Mouse (Mus musculus) C2C12 (cell line): ENCODE results near the gene Exo1. TPM values are rescaled to one million over a fixed set of nuclear protein-coding genes. Genes with fewer than 3 reads are reported as not detected.

ENCODE experiments used
- H3K27me3 ChIP-seq: one replicate; pipeline ENCODE4 v1.6.1; 2011; ENCODE audit not compliant: control insufficient read depth, insufficient read depth, insufficient read length
- H3K36me3 ChIP-seq: one replicate; pipeline ENCODE4 v1.6.1; 2011; ENCODE audit not compliant: control insufficient read depth, insufficient read depth
- H3K4me3 ChIP-seq: one replicate; pipeline ENCODE4 v1.5.1; 2011; ENCODE audit warnings: mild to moderate bottlenecking, control low read depth; ENCODE audit not compliant: poor library complexity, insufficient read depth, severe bottlenecking
- H3K79me2 ChIP-seq: one replicate; pipeline ENCODE4 v1.6.1; 2011; ENCODE audit not compliant: control insufficient read depth, insufficient read depth
- H3K79me3 ChIP-seq: one replicate; pipeline ENCODE4 v1.6.1; 2011; ENCODE audit warnings: low read depth, control low read depth
- H3ac ChIP-seq: one replicate; pipeline ENCODE3; 2011; ENCODE audit warnings: low read depth; ENCODE audit not compliant: control insufficient read depth, insufficient read length
- CEBPB ChIP-seq: IDR thresholded peaks from one replicate; pipeline ENCODE4 v1.6.1; 2011; ENCODE audit warnings: low read depth, mild to moderate bottlenecking, control low read depth, moderate library complexity
- CTCF ChIP-seq: IDR thresholded peaks from one replicate; pipeline ENCODE4 v1.5.1; 2011; ENCODE audit not compliant: control insufficient read depth, insufficient read depth, insufficient read length
- FOSL1 ChIP-seq: IDR thresholded peaks from one replicate; pipeline ENCODE4 v1.8.0; 2011; ENCODE audit warnings: mild to moderate bottlenecking, low read length; ENCODE audit not compliant: poor library complexity, insufficient read depth, severe bottlenecking
- MAX ChIP-seq: IDR thresholded peaks from one replicate; pipeline ENCODE4 v1.6.1; 2011; ENCODE audit warnings: mild to moderate bottlenecking, control low read depth
- MYOD1 ChIP-seq: IDR thresholded peaks from one replicate; pipeline ENCODE4 v1.6.1; 2011; ENCODE audit warnings: low read depth; ENCODE audit not compliant: control insufficient read depth, insufficient read length
- MYOG ChIP-seq: IDR thresholded peaks from one replicate; pipeline ENCODE4 v1.6.1; 2011; ENCODE audit not compliant: control insufficient read depth, insufficient read length; ENCODE audit errors: extremely low read depth
- USF1 ChIP-seq: IDR thresholded peaks from one replicate; pipeline ENCODE4 v1.6.1; 2011; ENCODE audit warnings: low read depth, mild to moderate bottlenecking, control low read depth, moderate library complexity
- long read RNA-seq, 2 experiments: library from polyadenylated mRNA; unstranded; transcript quantifications; one replicate each; pipeline ENCODE4 v2.0.0; 2019 to 2020
- polyA plus RNA-seq: library from polyadenylated mRNA; unstranded; fragments of >200 nt; fragmentation: generic; extraction: Trizol; gene quantifications from one replicate; pipeline ENCODE4 v1.2.1, GENCODE M21; 2012; ENCODE audit warnings: missing spikeins

Exo1 gene
- 19.5 TPM for polyA plus RNA-seq
- long read RNA-seq, experiment 1, full-length matches to known transcripts, result 3 of 10 reads
- long read RNA-seq, experiment 1, partial matches to known transcripts, result 2 of 10 reads
- long read RNA-seq, experiment 1, other reads (novel, unspliced or antisense), result 5 of 10 reads
- long read RNA-seq, experiment 2, full-length matches to known transcripts, result 87 of 319 reads
- long read RNA-seq, experiment 2, partial matches to known transcripts, result 27 of 319 reads
- long read RNA-seq, experiment 2, other reads (novel, unspliced or antisense), result 205 of 319 reads

DNA sequence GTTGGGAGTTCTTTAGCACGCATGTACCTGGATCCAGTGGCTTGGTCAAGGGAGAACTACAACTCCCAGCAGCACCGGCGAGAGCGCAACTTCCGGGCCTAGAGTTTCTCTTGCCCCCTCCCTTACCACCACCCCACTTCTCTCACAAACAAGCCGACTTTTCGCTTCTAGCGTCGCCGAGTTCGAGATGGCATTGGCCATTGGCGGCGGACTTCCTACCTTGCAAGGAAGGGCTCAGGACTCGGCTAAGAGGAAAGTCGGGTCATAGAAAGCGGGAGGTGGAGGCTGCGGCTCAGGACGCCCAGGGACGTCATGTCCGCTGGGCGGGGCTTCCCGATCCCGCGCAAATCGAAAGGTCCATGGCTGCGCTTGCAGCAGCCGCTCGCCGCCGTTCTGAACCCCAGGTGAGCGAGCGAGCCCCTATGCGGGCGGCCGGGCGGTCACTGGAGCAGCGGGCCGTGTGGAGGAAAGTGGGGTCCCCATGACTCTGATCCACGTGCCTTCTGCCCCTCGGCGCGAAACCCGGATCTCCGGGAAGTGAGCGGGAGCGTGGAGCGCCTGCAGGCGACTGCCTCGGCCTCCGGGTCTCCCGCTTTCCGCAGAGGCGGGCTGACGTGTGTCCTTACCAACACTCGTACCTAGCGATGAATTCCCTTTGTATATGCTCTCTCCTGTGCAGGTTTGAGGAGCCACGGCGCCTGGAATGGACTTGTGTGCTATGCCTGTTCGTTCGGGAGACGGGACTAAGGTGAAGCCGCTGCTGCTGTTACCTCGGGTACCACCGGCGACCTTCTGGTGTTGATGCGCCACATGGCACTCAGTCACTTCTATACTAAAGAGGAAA is at the start of gene Exo1:
TSS of gene Exo1 (plus strand) at position 129 of the 844 bp plus-strand sequence.
- H3K27me3 ChIP-seq, result no peaks in the 10 kb centered on the region
- peaks cover 22% of the 10 kb centered on the region for H3K79me2 ChIP-seq
- H3K4me3 ChIP-seq, result peak within 1 kb of the TSS; percentile 64
- H3K36me3 ChIP-seq, result peaks cover 34% of the 10 kb centered on the region
- H3K79me3 ChIP-seq, result peaks cover 16% of the 10 kb centered on the region
- peak within 1 kb of the TSS; percentile 86 for H3ac ChIP-seq
- TF ChIP-seq CTCF, result no peak
- no peak for TF ChIP-seq MYOG
- TF ChIP-seq USF1, result no peak
- TF ChIP-seq FOSL1, result no peak
- no peak for TF ChIP-seq CEBPB
- no peak for TF ChIP-seq MAX
- TF ChIP-seq MYOD1, result no peak

- H3K79me2 ChIP-seq, result no peaks in the 10 kb centered on the region
- H3K27me3 ChIP-seq, result no peaks in the 10 kb centered on the region
- no peak overlapping the region for H3ac ChIP-seq
- no peaks in the 10 kb centered on the region for H3K36me3 ChIP-seq
- H3K4me3 ChIP-seq, result no peak overlapping the region
- no peaks in the 10 kb centered on the region for H3K79me3 ChIP-seq
- no peak for TF ChIP-seq MYOD1
- no peak for TF ChIP-seq FOSL1
- TF ChIP-seq CEBPB, result no peak
- no peak for TF ChIP-seq CTCF
- no peak for TF ChIP-seq MAX
These were observed 24.9 kb upstream of the Exo1 start for GRCm38 (mm10) chr1:175855515-175855914.

- H3K4me3 ChIP-seq, result no peak overlapping the region
- H3K36me3 ChIP-seq, result no peaks in the 10 kb centered on the region
- no peaks in the 10 kb centered on the region for H3K27me3 ChIP-seq
- TF ChIP-seq MYOD1 (no peak), MYOG (no peak), USF1 (no peak), CEBPB (no peak), CTCF (no peak), MAX (no peak), FOSL1 (no peak)
- H3ac ChIP-seq, result no peak overlapping the region
- no peaks in the 10 kb centered on the region for H3K79me2 ChIP-seq
- H3K79me3 ChIP-seq, result no peaks in the 10 kb centered on the region
These were observed 13.3 kb upstream of the Exo1 start for GRCm38 (mm10) chr1:175867050-175867449.

- no peak overlapping the region for H3K4me3 ChIP-seq
- no peaks in the 10 kb centered on the region for H3K27me3 ChIP-seq
- TF ChIP-seq MYOG (no peak), CTCF (no peak), CEBPB (no peak), MYOD1 (no peak), FOSL1 (no peak), MAX (no peak), USF1 (no peak)
- H3K36me3 ChIP-seq, result no peaks in the 10 kb centered on the region
- no peaks in the 10 kb centered on the region for H3K79me2 ChIP-seq
- no peaks in the 10 kb centered on the region for H3K79me3 ChIP-seq
- no peak overlapping the region for H3ac ChIP-seq
These were observed 12.8 kb upstream of the Exo1 start for GRCm38 (mm10) chr1:175867558-175867957.

GRCm38 (mm10) chr1:175870716-175871115 is 9.7 kb upstream of the Exo1 start:
- Histone ChIP-seq H3K27me3 (no peaks in the 10 kb centered on the region), H3ac (no peak overlapping the region)

More at GRCm38 (mm10) chr1:175870716-175871115, 9.7 kb upstream of the Exo1 start:
- no peaks in the 10 kb centered on the region for H3K79me2 ChIP-seq
- no peak overlapping the region for H3K4me3 ChIP-seq
- H3K36me3 ChIP-seq, result no peaks in the 10 kb centered on the region
- H3K79me3 ChIP-seq, result no peaks in the 10 kb centered on the region
- no peak for TF ChIP-seq MYOD1
- no peak for TF ChIP-seq MAX
- no peak for TF ChIP-seq FOSL1
- TF ChIP-seq CEBPB, result no peak
- TF ChIP-seq USF1, result no peak
- no peak for TF ChIP-seq MYOG
- no peak for TF ChIP-seq CTCF
